Mouse (Mus musculus): ENCODE measurements around the gene Prss53. TPM values are rescaled to one million over a fixed set of nuclear protein-coding genes. Genes with fewer than 3 reads are reported as not detected.

Gene Prss53
- polyA plus RNA-seq, 1 experiment from 2014 or later: 0.45 TPM

- no peak for TF ChIP-seq CTCF (IDR thresholded peaks at IDR 0.05)
- no peaks in the 10 kb centered on the region for H3K27me3 ChIP-seq
- CTCF ChIA-PET: interaction anchor here (1.0 to 1.4 kb wide), 3 partner anchors 11 to 21 kb away, joined by 3 to 4 read pairs (median 3); no protein-coding TSS in a partner anchor
- ATAC-seq: no peak
- POLR2A ChIA-PET: interaction anchor here (0.7 kb wide), 1 partner anchor 223 kb away, joined by 4 read pairs; no protein-coding TSS in a partner anchor
- no peak for DNase-seq (ENCODE audit: low read depth, low spot score)
- in situ Hi-C loops (cut with MboI; ENCODE audit: low pct_unique_long_range_greater_than_20kb): no loop called here
Observed at GRCm38 (mm10) chr7:127915293-127915692, 24.5 kb upstream of the Prss53 start.

DNA sequence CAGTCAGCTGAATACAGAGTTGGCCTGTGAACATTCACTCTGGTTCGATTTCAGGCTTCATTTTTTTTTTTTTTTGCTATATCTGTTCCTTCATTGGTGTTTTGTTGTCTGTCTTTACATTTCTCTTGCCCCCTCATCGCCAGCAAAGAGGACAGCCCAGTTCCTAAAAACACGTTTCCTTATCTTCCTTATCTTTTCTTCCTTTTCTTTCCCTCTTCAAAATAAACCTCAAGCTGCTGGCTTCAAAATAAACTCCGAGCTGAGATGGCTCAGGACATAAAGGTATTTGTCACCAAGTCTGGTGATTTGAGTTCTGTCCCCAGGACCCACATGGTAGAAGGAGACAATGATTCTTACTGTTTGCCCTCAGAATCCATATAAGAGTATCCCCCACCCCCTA, 22.2 kb upstream of the Prss53 start:
- H3K27me3 ChIP-seq: no peaks in the 10 kb centered on the region
- no peak for TF ChIP-seq CTCF (IDR thresholded peaks at IDR 0.05)
- no peak for DNase-seq (ENCODE audit: low read depth, low spot score)
- ChIA-PET CTCF (interaction anchor here (1.1 to 1.9 kb wide), 2 partner anchors 18 to 23 kb away, joined by 3 to 8 read pairs; partner anchors contain the start of genes Gm21974 and Vkorc1), POLR2A (interaction anchor here (0.7 to 3.6 kb wide), 7 partner anchors 9 to 236 kb away, joined by 3 to 21 read pairs (median 5); no protein-coding TSS in a partner anchor)
- in situ Hi-C loops (cut with MboI; ENCODE audit: low pct_unique_long_range_greater_than_20kb): no loop called here
- ATAC-seq: no peak

- POLR2A ChIA-PET: interaction anchor here (0.6 to 3.6 kb wide), 8 partner anchors 8 to 111 kb away, joined by 3 to 21 read pairs (median 4); no protein-coding TSS in a partner anchor
- DNase-seq (ENCODE audit: low read depth, low spot score): no peak
- in situ Hi-C loops (cut with MboI; ENCODE audit: low pct_unique_long_range_greater_than_20kb): no loop called here
- TF ChIP-seq CTCF (IDR thresholded peaks at IDR 0.05): no peak
- CTCF ChIA-PET: interaction anchor here (1.1 to 2.0 kb wide), 4 partner anchors 10 to 24 kb away, joined by 3 to 8 read pairs (median 4); partner anchors contain the start of genes Gm21974 and Vkorc1
- no peaks in the 10 kb centered on the region for H3K27me3 ChIP-seq
- peak; percentile 85 for ATAC-seq
Observed at GRCm38 (mm10) chr7:127912190-127912871, 21.6 kb upstream of the Prss53 start, which contains the start of gene Kat8. TSS of gene Kat8 (plus strand) at chr7:127912516.

DNA sequence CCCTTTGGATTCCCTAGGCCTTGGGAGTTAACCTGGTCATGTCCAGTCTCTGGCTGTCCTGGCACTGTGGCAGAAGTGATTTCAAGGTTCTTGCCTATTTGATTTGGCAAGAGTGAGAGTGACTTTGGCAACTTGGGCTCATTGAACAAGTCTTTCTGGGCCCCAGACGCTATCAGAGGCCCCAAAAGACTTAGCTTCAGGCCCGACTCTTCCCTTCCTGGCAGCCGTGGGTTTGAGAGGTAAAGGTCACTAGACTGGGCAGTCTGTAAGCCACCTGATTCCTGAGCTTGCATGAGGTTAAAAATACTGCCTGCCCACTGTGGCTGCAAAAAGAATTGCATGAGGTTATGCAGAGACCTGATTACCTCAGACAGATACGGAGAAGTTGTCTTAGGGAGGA, 17.9 kb upstream of the Prss53 start:
- CTCF ChIA-PET: no interaction called here
- no peaks in the 10 kb centered on the region for H3K27me3 ChIP-seq
- no peak for ATAC-seq
- in situ Hi-C loops (cut with MboI; ENCODE audit: low pct_unique_long_range_greater_than_20kb): no loop called here
- DNase-seq (ENCODE audit: low read depth, low spot score): no peak
- POLR2A ChIA-PET: interaction anchor here (1.5 kb wide), 1 partner anchor 58 kb away, joined by 4 read pairs; the partner anchor contains the start of gene Fus
- TF ChIP-seq CTCF (IDR thresholded peaks at IDR 0.05): no peak

DNA sequence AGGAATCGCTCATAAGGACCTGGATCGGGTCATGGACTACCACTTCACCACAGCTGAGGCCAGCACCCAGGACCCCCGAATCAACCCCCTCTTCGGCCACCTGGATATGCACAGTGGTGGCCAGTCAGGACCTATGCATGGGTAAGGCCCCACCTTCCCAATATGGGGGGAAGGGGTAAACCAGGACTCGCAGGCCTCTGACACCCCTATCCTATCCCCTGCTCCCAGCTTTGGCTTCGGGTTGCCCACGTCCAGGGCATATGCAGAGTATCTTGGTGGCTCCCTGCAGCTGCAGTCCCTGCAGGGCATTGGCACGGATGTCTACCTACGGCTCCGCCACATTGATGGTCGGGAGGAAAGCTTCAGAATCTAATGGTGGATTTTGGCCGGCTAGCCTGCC, 17.2 kb upstream of the Prss53 start:
- no peak for TF ChIP-seq CTCF (IDR thresholded peaks at IDR 0.05)
- in situ Hi-C loops (cut with MboI; ENCODE audit: low pct_unique_long_range_greater_than_20kb): no loop called here

DNA sequence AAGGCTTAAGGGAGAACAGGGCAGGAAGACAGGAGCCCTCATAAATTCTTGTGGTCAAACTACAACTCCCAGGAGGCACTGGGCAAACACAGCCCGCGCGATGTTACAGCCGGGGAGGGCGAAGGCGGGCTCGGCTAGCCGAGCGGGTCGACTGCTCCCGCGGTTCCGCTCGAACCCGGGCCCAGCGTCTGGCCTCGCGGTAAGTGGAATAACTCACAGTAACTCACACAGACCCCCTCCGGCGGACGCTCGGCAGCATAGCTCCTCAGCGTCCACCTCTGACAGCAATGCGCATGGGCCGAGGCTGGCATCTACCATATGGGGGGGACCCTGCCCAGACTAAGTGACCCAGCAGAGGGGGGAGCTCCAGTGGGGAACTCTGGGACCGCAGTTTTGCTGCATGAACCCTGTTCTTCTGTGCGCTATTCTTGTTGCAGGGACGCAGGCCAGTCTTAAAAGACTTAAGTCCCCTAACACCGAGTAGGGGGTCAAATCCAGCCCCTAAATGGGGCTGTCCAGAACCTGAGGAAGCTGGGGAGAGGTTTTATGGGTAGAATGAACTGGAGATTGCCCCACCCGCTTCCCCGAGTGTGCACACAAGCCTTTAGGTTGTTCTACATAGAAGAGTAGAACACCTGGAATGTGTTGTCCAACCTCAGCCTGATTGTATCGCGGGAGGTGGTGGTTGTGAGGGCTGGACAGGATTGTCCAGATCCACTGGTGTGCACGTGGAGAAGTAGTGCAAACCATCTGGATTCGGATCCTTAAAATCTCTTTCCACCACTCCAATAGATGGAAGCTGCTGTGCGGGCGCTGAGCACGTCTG, 13.4 kb upstream of the Prss53 start, which contains the start of gene Bckdk:
Gene Bckdk, plus strand, starts transcription at position 112 of the 826 bp plus-strand sequence.
- ATAC-seq: peak; percentile 84
- TF ChIP-seq CTCF (IDR thresholded peaks at IDR 0.05): no peak
- no peak for DNase-seq (ENCODE audit: low read depth, low spot score)
- CTCF ChIA-PET: no interaction called here
- POLR2A ChIA-PET: interaction anchor here (0.5 to 0.9 kb wide), 4 partner anchors 9 to 28 kb away, joined by 3 to 5 read pairs (median 4); partner anchors contain the start of genes Zfp646 and Zfp668
- in situ Hi-C loops (cut with MboI; ENCODE audit: low pct_unique_long_range_greater_than_20kb): no loop called here
- H3K27me3 ChIP-seq: no peaks in the 10 kb centered on the region

More for the DNA sequence above, 17.2 kb upstream of the Prss53 start:
- ChIA-PET CTCF (no interaction called here), POLR2A (interaction anchor here (0.6 to 1.5 kb wide), 2 partner anchors 23 to 59 kb away, joined by 4 to 5 read pairs; partner anchors contain the start of gene Fus)
- DNase-seq (ENCODE audit: low read depth, low spot score) (no peak), ATAC-seq (no peak)
- no peaks in the 10 kb centered on the region for H3K27me3 ChIP-seq

GRCm38 (mm10) chr7:127901772-127902171, 11.0 kb upstream of the Prss53 start:
- ChIA-PET CTCF (no interaction called here), POLR2A (no interaction called here)
- no peaks in the 10 kb centered on the region for H3K27me3 ChIP-seq
- in situ Hi-C loops (cut with MboI; ENCODE audit: low pct_unique_long_range_greater_than_20kb): no loop called here
- DNase-seq (ENCODE audit: low read depth, low spot score): no peak
- no peak for TF ChIP-seq CTCF (IDR thresholded peaks at IDR 0.05)
- no peak for ATAC-seq

- TF ChIP-seq CTCF (IDR thresholded peaks at IDR 0.05): no peak
- in situ Hi-C loops (cut with MboI; ENCODE audit: low pct_unique_long_range_greater_than_20kb): no loop called here
- ATAC-seq (no peak), DNase-seq (ENCODE audit: low read depth, low spot score) (no peak)
- ChIA-PET CTCF (no interaction called here), POLR2A (interaction anchor here (0.6 kb wide), 1 partner anchor 283 kb away, joined by 5 read pairs; no protein-coding TSS in a partner anchor)
- H3K27me3 ChIP-seq: no peaks in the 10 kb centered on the region
Observed at GRCm38 (mm10) chr7:127899997-127900396, 9.2 kb upstream of the Prss53 start.

GRCm38 (mm10) chr7:127898179-127898956, 7.6 kb upstream of the Prss53 start:
- POLR2A ChIA-PET: no interaction called here
- no peak for TF ChIP-seq CTCF (IDR thresholded peaks at IDR 0.05)
- in situ Hi-C loops (cut with MboI; ENCODE audit: low pct_unique_long_range_greater_than_20kb): no loop called here
- ATAC-seq: no peak
- no peaks in the 10 kb centered on the region for H3K27me3 ChIP-seq
- DNase-seq (ENCODE audit: low read depth, low spot score): no peak
- CTCF ChIA-PET: no interaction called here

DNA sequence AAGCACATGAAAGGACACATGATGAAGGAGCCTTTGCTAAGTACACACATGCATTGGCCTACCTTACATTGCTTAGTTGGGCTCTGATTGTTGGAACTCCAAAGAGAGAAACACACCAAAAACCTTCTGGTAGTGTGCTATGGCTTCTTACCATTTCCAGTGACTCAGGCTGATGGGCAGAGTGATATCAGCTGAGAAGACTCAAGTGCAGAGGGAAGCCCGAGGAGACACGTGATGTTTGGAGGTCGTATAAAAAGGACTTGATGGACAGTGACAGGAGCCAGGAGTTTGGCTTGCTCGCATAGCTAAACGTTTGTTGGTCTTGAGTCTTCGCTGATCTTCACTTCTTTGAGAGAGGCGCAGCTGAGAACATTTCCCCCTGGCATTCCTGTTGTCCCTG, 6.8 kb upstream of the Prss53 start:
- POLR2A ChIA-PET: no interaction called here
- in situ Hi-C loops (cut with MboI; ENCODE audit: low pct_unique_long_range_greater_than_20kb): no loop called here
- DNase-seq (ENCODE audit: low read depth, low spot score) (no peak), ATAC-seq (no peak)
- no peaks in the 10 kb centered on the region for H3K27me3 ChIP-seq
- CTCF ChIA-PET: interaction anchor here (1.6 kb wide), 1 partner anchor 13 kb away, joined by 4 read pairs; no protein-coding TSS in a partner anchor
- no peak for TF ChIP-seq CTCF (IDR thresholded peaks at IDR 0.05)
